Mouse (Mus musculus): ENCODE measurements around the gene Usb1. TPM values are rescaled to one million over a fixed set of nuclear protein-coding genes. Genes with fewer than 3 reads are reported as not detected.

Usb1 gene
- total and polyA plus RNA-seq, 3 experiments = 36.2 to 52.5 TPM; not detected in 1

GRCm38 (mm10) chr8:95384501-95384900 is 52.4 kb downstream of the Usb1 start:
- Histone ChIP-seq H3K79me2 (ENCODE audit: control insufficient read depth, insufficient read depth, low read length, poor library complexity) (no peaks in the 10 kb centered on the region), H3K36me3 (ENCODE audit: control insufficient read depth in 1 of 2, insufficient read depth in 2 of 2, low read length in 2 of 2) (no peaks in the 10 kb centered on the region), H3K27me3 (ENCODE audit: control insufficient read depth in 1 of 2, insufficient read depth in 2 of 2, low read length in 2 of 2) (peaks cover 3% of the 10 kb centered on the region in 2 experiments; a peak in 3 of 4 replicates), H3K4me3 (ENCODE audit: control insufficient read depth in 1 of 2, insufficient read depth in 1 of 2, low read depth in 2 of 2, low read length in 2 of 2) (no peak overlapping the region), H3K9ac (ENCODE audit: control insufficient read depth, low read depth, low read length, poor library complexity, severe bottlenecking) (no peak overlapping the region), H3K9me3 (replicated peaks; ENCODE audit: insufficient read depth, low read length) (no peaks in the 10 kb centered on the region), H3K4me1 (ENCODE audit: control insufficient read depth in 1 of 2, insufficient read depth in 2 of 2, low read length in 2 of 2) (no peaks in the 10 kb centered on the region), H3K27ac (ENCODE audit: control insufficient read depth, low read depth, low read length) (no peak overlapping the region)
- no peak for TF ChIP-seq MAFK (IDR thresholded peaks at IDR 0.05; ENCODE audit: borderline replicate concordance, low read depth, low read length)
- TF ChIP-seq ZNF384 (IDR thresholded peaks at IDR 0.05; ENCODE audit: low read depth, low read length) = no peak
- no peak for DNase-seq (ENCODE audit: low read depth, low spot score)

GRCm38 (mm10) chr8:95386037-95386436 is 54.0 kb downstream of the Usb1 start:
- no peak for DNase-seq (ENCODE audit: low read depth, low spot score)
- H3K27me3 ChIP-seq (ENCODE audit: control insufficient read depth in 1 of 2, insufficient read depth in 2 of 2, low read length in 2 of 2) = peaks cover 7 to 8% of the 10 kb centered on the region in 2 experiments
- H3K4me1 ChIP-seq (ENCODE audit: control insufficient read depth in 1 of 2, insufficient read depth in 2 of 2, low read length in 2 of 2) = no peaks in the 10 kb centered on the region
- no peak overlapping the region for H3K9ac ChIP-seq (ENCODE audit: control insufficient read depth, low read depth, low read length, poor library complexity, severe bottlenecking)
- no peaks in the 10 kb centered on the region for H3K79me2 ChIP-seq (ENCODE audit: control insufficient read depth, insufficient read depth, low read length, poor library complexity)
- H3K36me3 ChIP-seq (ENCODE audit: control insufficient read depth in 1 of 2, insufficient read depth in 2 of 2, low read length in 2 of 2) = no peaks in the 10 kb centered on the region
- H3K27ac ChIP-seq (ENCODE audit: control insufficient read depth, low read depth, low read length) = no peak overlapping the region
- H3K9me3 ChIP-seq (replicated peaks; ENCODE audit: insufficient read depth, low read length) = no peaks in the 10 kb centered on the region
- no peak for TF ChIP-seq MYC (IDR thresholded peaks at IDR 0.05; ENCODE audit: low read depth, low read length)
- no peak for TF ChIP-seq POLR2A (IDR thresholded peaks at IDR 0.05; ENCODE audit: control insufficient read depth in 1 of 2, insufficient read depth in 1 of 2, low read depth in 1 of 2, low read length in 2 of 2, poor library complexity in 1 of 2)
- TF ChIP-seq KAT2A (conservative IDR thresholded peaks at IDR 0.05; ENCODE audit: low read depth, low read length) = no peak
- TF ChIP-seq NELFE (IDR thresholded peaks at IDR 0.05; ENCODE audit: low read depth, low read length) = no peak
- no peak for TF ChIP-seq CHD1 (IDR thresholded peaks at IDR 0.05; ENCODE audit: low read depth, low read length)
- no peak for TF ChIP-seq HCFC1 (IDR thresholded peaks at IDR 0.05; ENCODE audit: low read depth, low read length)
- no peak for TF ChIP-seq ELF1 (IDR thresholded peaks at IDR 0.05; ENCODE audit: low read depth, low read length)
- TF ChIP-seq NRF1 (IDR thresholded peaks at IDR 0.05; ENCODE audit: insufficient read depth, low read depth, low read length, poor library complexity, severe bottlenecking) = no peak
- TF ChIP-seq GABPA (IDR thresholded peaks at IDR 0.05; ENCODE audit: low read depth, low read length) = no peak
- no peak for TF ChIP-seq UBTF (IDR thresholded peaks at IDR 0.05; ENCODE audit: borderline replicate concordance, insufficient read depth, low read depth, low read length)
- TF ChIP-seq RCOR1 (IDR thresholded peaks at IDR 0.05; ENCODE audit: low read depth, low read length) = no peak
- TF ChIP-seq MYB (IDR thresholded peaks at IDR 0.05; ENCODE audit: low read depth, low read length) = no peak
- TF ChIP-seq MEF2A (IDR thresholded peaks at IDR 0.05; ENCODE audit: extremely low read depth, insufficient replicate concordance, low read depth, low read length, poor library complexity, severe bottlenecking) = no peak
- TF ChIP-seq ZKSCAN1 (IDR thresholded peaks at IDR 0.05; ENCODE audit: low read depth, low read length) = no peak
- TF ChIP-seq BHLHE40 (IDR thresholded peaks at IDR 0.05; ENCODE audit: borderline replicate concordance, low read depth, low read length) = no peak
- no peak for TF ChIP-seq CHD2 (IDR thresholded peaks at IDR 0.05; ENCODE audit: low read length)
- H3K4me3 ChIP-seq (ENCODE audit: control insufficient read depth in 1 of 2, insufficient read depth in 1 of 2, low read depth in 2 of 2, low read length in 2 of 2) = no peak overlapping the region

Measured in MEL (cell line).